Mouse (Mus musculus): Measurements from ENCODE around the gene Ptpn4. TPM values are rescaled to one million over a fixed set of nuclear protein-coding genes. Genes with fewer than 3 reads are reported as not detected.

Ptpn4 gene
- polyA plus RNA-seq, 1 experiment from 2014 or later, result 7.7 TPM

- 33% methylated on average over 3 of the region's 3 CpGs for WGBS
- Histone ChIP-seq H3K4me2 (no peak overlapping the region), H3K27ac (replicated peaks) (no peak overlapping the region), H3K4me3 (replicated peaks) (no peak overlapping the region), H3K9me3 (replicated peaks) (no peaks in the 10 kb centered on the region), H3K27me3 (replicated peaks) (no peaks in the 10 kb centered on the region), H3K9ac (replicated peaks) (no peak overlapping the region), H3K4me1 (no peaks in the 10 kb centered on the region), H3K36me3 (no peaks in the 10 kb centered on the region)
- no peak for ATAC-seq (ENCODE audit: low FRiP score)
Observed at GRCm38 (mm10) chr1:119634746-119635145, 202.7 kb downstream of the Ptpn4 start.

- no peak overlapping the region for H3K9ac ChIP-seq (replicated peaks)
- no peak for ATAC-seq (ENCODE audit: low FRiP score)
- H3K27me3 ChIP-seq (replicated peaks), result no peaks in the 10 kb centered on the region
- no peak overlapping the region for H3K4me3 ChIP-seq (replicated peaks)
- WGBS, result 69% methylated on average over 1 of the region's 1 CpGs
- no peaks in the 10 kb centered on the region for H3K9me3 ChIP-seq (replicated peaks)
- H3K4me1 ChIP-seq, result no peaks in the 10 kb centered on the region
- H3K4me2 ChIP-seq, result no peak overlapping the region
- no peak overlapping the region for H3K27ac ChIP-seq (replicated peaks)
- H3K36me3 ChIP-seq, result no peaks in the 10 kb centered on the region
Observed at GRCm38 (mm10) chr1:119630428-119630827, 207.0 kb downstream of the Ptpn4 start.

GRCm38 (mm10) chr1:119626837-119627236 is 210.6 kb downstream of the Ptpn4 start:
- Histone ChIP-seq H3K27me3 (replicated peaks) (no peaks in the 10 kb centered on the region), H3K4me2 (no peak overlapping the region), H3K4me3 (replicated peaks) (no peak overlapping the region), H3K9me3 (replicated peaks) (no peaks in the 10 kb centered on the region), H3K27ac (replicated peaks) (no peak overlapping the region), H3K9ac (replicated peaks) (no peak overlapping the region), H3K4me1 (no peaks in the 10 kb centered on the region), H3K36me3 (no peaks in the 10 kb centered on the region)
- WGBS, result 86% methylated on average over 4 of the region's 4 CpGs
- ATAC-seq (ENCODE audit: low FRiP score), result no peak

GRCm38 (mm10) chr1:119624444-119624843 is 213.0 kb downstream of the Ptpn4 start:
- Histone ChIP-seq H3K4me1 (no peaks in the 10 kb centered on the region), H3K36me3 (peaks cover 4% of the 10 kb centered on the region; the same call in 1 of the 2 replicates), H3K9me3 (replicated peaks) (no peaks in the 10 kb centered on the region), H3K27ac (replicated peaks) (no peak overlapping the region), H3K27me3 (replicated peaks) (no peaks in the 10 kb centered on the region), H3K4me3 (replicated peaks) (no peak overlapping the region), H3K4me2 (no peak overlapping the region), H3K9ac (replicated peaks) (no peak overlapping the region)
- 40% methylated on average over 2 of the region's 2 CpGs for WGBS
- no peak for ATAC-seq (ENCODE audit: low FRiP score)

- no peaks in the 10 kb centered on the region for H3K9me3 ChIP-seq (replicated peaks)
- no peak for ATAC-seq (ENCODE audit: low FRiP score)
- WGBS, result 91% methylated on average over 3 of the region's 3 CpGs
- H3K4me2 ChIP-seq, result no peak overlapping the region
- no peaks in the 10 kb centered on the region for H3K27me3 ChIP-seq (replicated peaks)
- H3K4me1 ChIP-seq, result no peaks in the 10 kb centered on the region
- H3K4me3 ChIP-seq (replicated peaks), result no peak overlapping the region
- H3K27ac ChIP-seq (replicated peaks), result no peak overlapping the region
- no peak overlapping the region for H3K9ac ChIP-seq (replicated peaks)
- H3K36me3 ChIP-seq, result 0 out of 2 replicates have a peak, but pooled peaks cover 7% of the 10 kb centered on the region
Observed at GRCm38 (mm10) chr1:119605396-119605795, 232.0 kb downstream of the Ptpn4 start.

Other genes starting within 250 kb of the Ptpn4 start
- gene Epb41l5, start 188.6 kb downstream of the Ptpn4 start, polyA plus RNA-seq (2015; fragmentation: Nextera tagmentation; extraction: Ambion mirVana), result 17.1 and 26.0 TPM in 2 replicates
- gene Tmem177, start 75.6 kb upstream of the Ptpn4 start, polyA plus RNA-seq (2015; fragmentation: Nextera tagmentation; extraction: Ambion mirVana), result 5.9 and 6.6 TPM in 2 replicates
- gene Cfap221, start 159.6 kb upstream of the Ptpn4 start, polyA plus RNA-seq (2015; fragmentation: Nextera tagmentation; extraction: Ambion mirVana), result 0.22 and 0.26 TPM in 2 replicates
- 0.84 and 0.89 TPM in 2 replicates for gene Sctr, start 169.3 kb upstream of the Ptpn4 start, polyA plus RNA-seq (2015; fragmentation: Nextera tagmentation; extraction: Ambion mirVana)
- 6.5 and 7.7 TPM in 2 replicates for gene Tmem37, start 236.5 kb upstream of the Ptpn4 start, polyA plus RNA-seq (2015; fragmentation: Nextera tagmentation; extraction: Ambion mirVana)